Mouse (Mus musculus): ENCODE measurements around the gene Ppp1r37.

- no peak for TF ChIP-seq CTCF (IDR thresholded peaks at IDR 0.05; ENCODE audit: low read depth)
- TF ChIP-seq EP300 (IDR thresholded peaks at IDR 0.05; ENCODE audit: low read depth), result no peak
Observed at GRCm38 (mm10) chr7:19486549-19486948, 76.3 kb downstream of the Ppp1r37 start.
